Mouse (Mus musculus) G1E (cell line): ENCODE data around the gene Hnrnpul1.

Source experiments
- CTCF ChIP-seq: IDR thresholded peaks from 2 replicates; pipeline ENCODE4 v1.5.1; 2012; ENCODE audit warnings: low read depth, low read length, inconsistent platforms, mixed read lengths
- GATA2 ChIP-seq: IDR thresholded peaks from 2 replicates; pipeline ENCODE4 v1.6.1; 2012; ENCODE audit warnings: low read depth, low read length, inconsistent platforms, borderline replicate concordance
- POLR2AphosphoS5 ChIP-seq: IDR thresholded peaks from 2 replicates; pipeline ENCODE4 v1.6.1; 2012; ENCODE audit warnings: low read depth, low read length, inconsistent platforms; ENCODE audit not compliant: insufficient replicate concordance

DNA sequence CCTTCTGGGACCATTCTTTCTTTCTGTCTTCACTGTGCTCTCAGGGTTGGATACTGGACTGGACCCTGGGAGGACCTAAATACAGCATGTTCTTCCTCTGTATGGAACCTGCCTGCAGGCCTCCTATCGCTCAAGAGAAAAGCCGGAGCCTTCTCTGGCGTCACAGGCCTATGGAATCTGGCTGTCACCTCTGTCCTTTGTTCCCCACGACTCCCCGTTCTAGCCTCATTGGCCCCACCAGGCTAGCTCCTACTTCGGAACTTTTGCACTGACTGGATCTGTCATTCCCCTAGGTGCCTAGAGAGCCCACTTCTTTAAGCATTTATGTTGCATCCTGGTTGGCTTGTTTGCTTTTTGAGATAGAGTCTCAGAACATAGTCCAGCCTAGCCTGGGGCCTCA is 69.9 kb downstream of the Hnrnpul1 start:
- TF ChIP-seq CTCF (no peak), GATA2 (no peak), POLR2AphosphoS5 (no peak)
